Mouse (Mus musculus) olfactory bulb, adult 2 months (tissue): Measurements from ENCODE around the gene Gtf2ird1.

Experiments used
- CTCF ChIP-seq: fragments of 200-500 bp; IDR thresholded peaks from 2 replicates; pipeline ENCODE4 v1.5.1; 2012; ENCODE audit warnings: low read depth, mild to moderate bottlenecking, low read length, moderate library complexity; ENCODE audit not compliant: insufficient read depth
- POLR2A ChIP-seq: fragments of 200-500 bp; IDR thresholded peaks from 2 replicates; pipeline ENCODE4 v1.6.1; 2012; ENCODE audit warnings: mild to moderate bottlenecking, low read depth, low read length, moderate library complexity; ENCODE audit not compliant: insufficient read depth

GRCm38 (mm10) chr5:134435836-134436331 lies 20.6 kb downstream of the Gtf2ird1 start:
- TF ChIP-seq CTCF (no peak), POLR2A (no peak)
